Mouse (Mus musculus) layer of hippocampus, adult 8-10 months (tissue): ENCODE data around the gene 9230102O04Rik. TPM values are rescaled to one million over a fixed set of nuclear protein-coding genes. Genes with fewer than 3 reads are reported as not detected.

Experiments
- DNase-seq, 2 experiments: peaks; one replicate each; pipeline ENCODE4 v3.0.0; 2022; ENCODE audit warnings: low spot score in 2 of 2
- total RNA-seq, 4 experiments: library from RNA; stranded (reverse); gene quantifications; 2 replicates each; pipeline ENCODE4 v1.2.4; 2022

Gene 9230102O04Rik
- total RNA-seq = not detected

GRCm38 (mm10) chr2:9888913-9889650 is at the start of gene 9230102O04Rik:
Gene 9230102O04Rik (minus strand): TSS chr2:9889540.
- DNase-seq = no peak

DNA sequence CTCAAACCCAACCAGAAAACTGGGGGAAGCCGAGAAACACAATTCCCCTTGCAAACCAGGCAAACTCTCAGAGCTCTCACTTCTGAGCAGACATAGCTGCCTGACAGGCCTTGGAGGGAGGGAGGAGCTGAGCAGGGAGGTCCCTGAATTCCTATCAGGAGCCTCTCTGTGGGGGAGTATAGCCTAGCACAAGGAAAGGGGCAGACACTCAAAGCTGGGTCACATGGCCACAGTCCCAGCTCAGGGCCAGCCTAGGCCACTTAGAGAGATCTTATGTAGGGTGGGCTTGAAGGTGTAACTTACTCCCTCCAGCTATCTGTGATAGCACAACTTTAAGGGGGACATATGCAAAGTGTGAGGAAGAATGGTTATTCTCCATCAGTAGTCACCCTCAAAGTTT is 46.6 kb upstream of the 9230102O04Rik start:
- no peak for DNase-seq

DNA sequence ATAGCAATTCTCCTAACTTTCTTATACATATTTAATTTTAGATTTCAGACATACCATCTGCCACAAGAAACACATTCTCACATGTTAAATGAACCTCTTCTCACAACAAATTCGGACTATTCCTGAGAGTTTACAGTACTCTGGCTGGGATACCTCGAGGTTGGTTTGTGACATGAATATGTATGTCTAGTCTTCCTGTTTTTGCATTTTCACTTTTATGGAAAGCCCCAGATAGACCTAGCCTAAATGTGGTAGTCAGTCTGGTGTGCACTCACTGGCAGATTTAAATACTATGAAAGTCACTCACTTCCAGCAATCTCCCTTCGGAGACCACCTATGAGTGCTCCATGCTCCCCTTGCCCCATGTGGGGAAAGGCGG is 37.6 kb upstream of the 9230102O04Rik start:
- no peak for DNase-seq

DNA sequence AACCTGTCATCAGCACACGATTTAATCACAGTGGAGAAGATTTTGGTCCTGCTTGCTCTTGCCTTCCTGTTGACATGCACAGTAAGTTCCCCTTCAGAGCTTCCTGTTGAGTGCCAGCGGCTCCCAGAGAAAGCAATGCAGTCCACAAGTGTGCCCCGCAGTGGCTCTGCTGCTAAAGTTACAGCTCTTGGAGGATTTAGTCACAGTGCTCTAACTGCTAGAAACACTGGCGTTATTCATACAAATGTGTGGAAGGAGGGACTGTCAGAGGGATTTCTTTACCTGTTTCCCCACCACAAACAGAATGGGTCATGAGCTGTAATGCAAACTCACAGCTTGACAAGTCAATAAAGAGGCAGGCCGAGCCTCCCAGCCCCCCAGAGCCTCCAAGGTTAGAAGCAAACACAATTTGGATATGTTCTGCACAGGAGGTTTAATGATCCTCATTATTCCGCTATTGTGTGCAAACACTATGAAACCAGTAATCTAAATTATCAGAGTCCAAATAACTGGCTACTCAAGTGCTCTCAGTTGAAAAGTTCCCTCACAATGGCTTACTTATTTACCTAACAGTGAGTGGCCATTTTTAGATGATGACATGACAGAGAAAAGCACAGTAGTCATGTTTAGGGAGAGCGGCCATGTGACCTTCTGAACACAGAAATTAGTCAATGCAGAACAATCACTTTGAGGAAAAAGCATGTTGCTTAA is 37.0 kb upstream of the 9230102O04Rik start:
- DNase-seq = no peak

- no peak for DNase-seq
These were observed 29.5 kb upstream of the 9230102O04Rik start for GRCm38 (mm10) chr2:9918691-9919471.

DNA sequence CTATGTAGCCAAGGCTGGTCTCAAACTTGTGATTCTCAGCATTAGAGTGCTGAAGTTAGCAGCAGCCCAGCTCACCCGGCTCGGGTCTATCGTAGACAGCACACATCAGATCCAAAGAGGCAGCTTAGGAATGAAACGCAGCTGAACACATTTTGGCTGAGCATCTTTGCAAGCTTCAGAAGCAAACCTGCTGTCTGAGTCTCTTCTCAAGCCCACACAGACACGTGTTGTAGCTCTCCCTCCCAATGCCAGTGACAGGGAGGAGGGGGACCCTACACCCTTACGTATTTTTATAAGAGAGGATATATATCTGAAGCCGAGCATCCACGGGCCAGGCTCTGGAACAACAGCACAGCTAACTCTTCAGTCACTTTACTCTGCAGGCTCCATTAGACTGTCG is 28.3 kb upstream of the 9230102O04Rik start:
- peak in 1 of 2 experiments; percentile 9 for DNase-seq

- DNase-seq = no peak
These were observed 16.7 kb upstream of the 9230102O04Rik start for GRCm38 (mm10) chr2:9905995-9906394.

- DNase-seq = no peak
These were observed 14.7 kb upstream of the 9230102O04Rik start for GRCm38 (mm10) chr2:9903854-9904560.

DNA sequence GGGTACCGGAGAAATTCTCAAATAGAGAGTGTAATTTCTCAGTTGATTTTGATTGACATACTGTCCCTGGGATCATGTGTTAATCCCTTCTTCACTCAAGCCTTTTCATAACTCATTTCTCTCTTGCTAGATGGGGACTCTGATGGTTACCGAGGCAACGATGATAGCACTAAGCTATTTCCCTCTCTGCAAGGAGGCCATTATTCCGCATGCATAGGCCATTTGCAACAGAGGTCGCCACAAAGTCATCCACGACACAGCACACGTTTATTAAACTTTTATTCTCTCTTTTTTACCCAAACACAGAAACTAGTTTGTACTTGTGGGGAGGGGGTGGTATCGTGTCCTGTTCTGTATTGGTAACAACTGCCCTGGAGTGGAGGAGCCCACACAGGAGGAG is 8.5 kb upstream of the 9230102O04Rik start:
- no peak for DNase-seq

- DNase-seq = no peak
These were observed 6.9 kb upstream of the 9230102O04Rik start for GRCm38 (mm10) chr2:9896097-9896770.

- no peak for DNase-seq
These were observed 5.7 kb upstream of the 9230102O04Rik start for GRCm38 (mm10) chr2:9894836-9895593.

DNA sequence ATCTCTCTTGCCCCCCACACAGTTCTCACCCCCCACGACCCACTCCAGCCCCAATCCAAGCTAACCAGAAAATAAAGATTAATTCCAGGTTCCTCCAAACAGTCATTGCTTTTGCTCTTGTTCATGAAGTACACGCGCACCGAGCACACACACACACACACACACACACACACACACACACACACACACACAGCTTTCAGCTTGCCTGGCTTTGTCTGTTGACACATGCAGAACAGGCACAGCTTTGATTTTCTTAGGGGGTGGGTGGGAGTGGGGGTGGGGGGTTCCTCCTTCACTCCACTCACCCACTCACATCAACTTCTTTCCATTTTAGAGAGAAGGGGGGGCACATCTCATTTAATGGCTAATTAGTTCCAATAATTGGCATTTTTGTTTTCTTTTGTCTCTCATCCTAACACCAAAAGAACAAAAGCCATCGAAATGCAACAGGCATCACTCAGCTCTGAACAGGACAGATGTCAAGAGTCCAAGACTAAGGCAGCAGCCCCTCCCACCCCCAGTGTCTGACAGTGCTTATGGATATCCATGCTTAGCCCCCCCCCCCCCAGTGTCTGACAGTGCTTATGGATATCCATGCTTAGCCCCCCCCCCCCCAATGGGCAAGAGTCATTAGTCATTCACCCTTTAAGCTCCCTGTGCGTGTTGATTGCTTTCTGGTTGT is 4.1 kb upstream of the 9230102O04Rik start:
- no peak for DNase-seq

- no peak for DNase-seq
These were observed 3.2 kb upstream of the 9230102O04Rik start for GRCm38 (mm10) chr2:9892541-9892940.

DNA sequence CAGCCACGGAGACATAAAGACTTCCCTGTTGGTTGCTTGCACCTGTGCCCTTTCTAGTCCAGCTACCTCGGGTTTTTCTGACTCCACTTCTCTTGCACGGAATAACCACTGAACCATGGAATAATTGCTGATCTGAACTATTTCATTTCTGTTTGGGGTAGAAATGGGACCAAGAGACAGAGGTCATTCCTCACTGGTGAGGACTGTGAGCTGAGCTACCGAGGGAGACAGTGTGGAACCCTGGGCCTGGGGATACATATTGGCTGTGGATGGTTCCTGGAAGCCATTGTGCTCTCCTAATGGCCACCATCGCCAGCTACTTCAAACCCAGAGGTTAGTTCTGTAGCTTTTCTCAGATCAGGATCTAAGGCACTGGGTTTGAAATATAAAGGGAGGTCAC is 1.6 kb upstream of the 9230102O04Rik start:
- no peak for DNase-seq

DNA sequence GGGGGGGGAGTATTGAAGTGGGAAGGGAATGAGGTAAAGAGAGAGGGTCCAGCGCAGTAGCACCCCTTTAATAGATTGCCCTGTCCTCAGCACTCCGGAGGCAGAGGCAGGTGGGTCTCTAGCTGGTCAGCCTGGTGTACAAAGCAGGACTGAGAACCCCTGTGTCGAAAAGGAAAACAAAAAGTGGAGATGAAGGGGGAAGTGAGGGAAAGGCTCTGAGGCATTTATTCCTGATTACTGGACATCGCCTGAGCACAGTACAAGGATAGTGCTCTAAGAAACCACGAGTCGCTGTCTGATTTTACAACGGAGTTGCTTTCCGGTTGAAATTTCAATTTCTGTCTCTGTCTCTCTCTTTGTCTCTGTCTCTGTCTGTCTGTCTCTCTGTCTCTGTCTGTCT is 911 bp upstream of the 9230102O04Rik start:
- no peak for DNase-seq

DNA sequence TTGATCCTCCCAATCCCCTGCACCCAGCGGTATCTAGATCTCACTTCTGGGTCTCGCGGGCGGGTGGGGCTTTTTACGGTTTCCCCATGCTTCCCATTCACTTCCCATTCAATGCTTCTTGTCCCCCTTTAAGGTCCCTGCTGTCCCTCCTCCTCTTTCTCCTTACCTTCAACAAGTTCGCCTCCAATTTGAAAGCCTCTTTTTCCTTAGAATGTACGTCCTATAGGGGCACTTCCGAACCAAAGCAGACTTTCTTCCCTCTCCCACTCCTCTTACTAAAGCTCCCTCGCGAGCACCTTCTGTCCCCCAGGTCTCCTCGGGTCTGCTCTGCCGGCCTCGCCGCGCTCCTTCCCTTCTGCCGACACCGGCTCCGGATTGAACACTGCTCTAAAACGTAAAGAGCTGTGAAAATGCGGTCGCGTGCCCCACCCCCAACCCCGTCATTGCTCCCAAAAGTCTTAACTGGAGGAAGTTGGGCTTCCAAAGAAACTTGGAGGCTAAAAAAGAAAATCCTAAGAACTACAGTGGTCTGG is 377 bp upstream of the 9230102O04Rik start, which contains the start of gene Gata3:
Gata3 (minus strand) TSS at position 384 of the 533 bp plus-strand sequence.
- no peak for DNase-seq

- no peak for DNase-seq
These were observed 1.7 kb downstream of the 9230102O04Rik start for GRCm38 (mm10) chr2:9887636-9888035.

DNA sequence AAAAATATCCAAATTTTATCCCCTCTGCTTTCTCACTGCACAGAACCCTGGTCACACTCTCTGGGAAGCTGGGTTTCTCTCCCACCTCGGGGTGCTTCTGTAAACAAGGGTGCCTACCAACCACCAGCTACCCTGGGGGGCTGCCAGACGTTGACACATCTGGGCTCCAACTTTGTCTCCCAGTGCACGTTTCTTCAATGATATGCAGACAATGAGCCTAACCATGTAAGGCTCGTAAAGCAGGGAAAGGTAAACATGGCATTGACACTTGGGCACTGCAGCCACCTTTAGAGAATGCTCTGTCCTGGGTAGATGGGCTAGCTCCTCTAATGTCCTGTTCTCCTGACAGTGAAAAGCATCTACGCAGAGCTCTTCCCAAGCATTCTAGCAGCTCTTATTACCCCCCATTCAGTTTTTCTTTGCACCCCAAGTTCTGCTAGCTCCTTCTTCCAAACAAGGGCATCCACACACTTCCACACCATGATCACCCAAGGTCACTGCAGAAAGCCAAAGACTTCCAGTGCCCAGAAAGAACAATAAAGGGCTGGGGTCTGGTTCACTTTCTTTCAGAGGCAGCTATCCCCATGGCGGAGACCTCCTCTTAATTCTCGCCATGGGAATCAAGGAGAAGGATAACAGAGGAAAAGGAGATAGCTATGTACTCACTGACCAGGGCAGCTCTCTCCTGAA is 2.3 kb downstream of the 9230102O04Rik start:
- no peak for DNase-seq

DNA sequence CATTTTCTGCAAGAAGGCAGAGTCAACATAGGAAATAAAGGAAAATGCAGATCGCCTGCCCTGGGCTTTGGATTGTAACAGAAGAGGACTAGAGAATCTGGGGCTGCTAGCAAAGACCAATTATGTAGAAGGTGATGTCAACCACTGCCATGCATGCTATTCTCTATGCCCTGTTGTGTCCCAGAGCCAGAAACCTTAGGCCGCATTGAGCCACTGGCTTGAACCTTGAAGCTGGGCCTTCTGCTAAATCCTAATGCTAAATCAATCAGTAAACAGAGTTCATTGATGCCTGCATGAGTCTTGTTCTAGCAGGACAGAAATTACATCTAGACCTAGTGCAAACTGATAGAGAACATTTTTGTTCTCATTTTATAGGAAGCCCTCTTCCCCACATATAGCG is 3.3 kb downstream of the 9230102O04Rik start:
- no peak for DNase-seq
